9 mouse cellular contexts compared by ENCODE assay signal in genomic region chr5:37028486-37029311, GRCm38 (mm10). TPM values are rescaled to one million over a fixed set of nuclear protein-coding genes. Genes with fewer than 3 reads are reported as not detected.
DNase-seq lines count a peak whose midpoint lies in the region; ATAC-seq lines count a peak whose summit lies in the region.
"Had no signal": no experiment of that assay in that cellular context is flagged by ENCODE, and none has a peak within 500 bp of the region (broad histone marks: within the 10 kb centered on the region; RNA-seq: fewer than 3 reads in every experiment).

No protein-coding gene starts in this region.

- peaks cover 58% of the 10 kb centered on the region for H3K27me3 ChIP-seq in erythroblast, embryonic 14.5 days (ENCODE audit: control insufficient read depth)

- no peaks in the 10 kb centered on the region for H3K36me3 ChIP-seq in erythroblast, embryonic 14.5 days (ENCODE audit: control insufficient read depth)

- H3K4me3 ChIP-seq in erythroblast, embryonic 14.5 days (replicated peaks): peak overlapping the region; percentile 32

- intact Hi-C loops in left cerebral cortex, postnatal 14 days (cut with DNase I): loop anchor here (2.0 to 5.0 kb wide), 2 partner anchors 48 to 79 kb away; no protein-coding TSS in a partner anchor

- ATAC-seq in erythroblast, adult 5-6 weeks (replicated peaks; ENCODE audit: low FRiP score, poor library complexity, severe bottlenecking): no peak
- peak; percentile 74 for ATAC-seq in cerebellum, adult (ENCODE audit: insufficient number of reproducible peaks, low FRiP score, low TSS enrichment)
- ATAC-seq in erythroid progenitor cell, adult 5-6 weeks (replicated peaks; ENCODE audit: low FRiP score, poor library complexity, severe bottlenecking): no peak

- no peaks in the 10 kb centered on the region for H3K4me1 ChIP-seq in erythroblast, embryonic 14.5 days (ENCODE audit: control insufficient read depth)

- DNase-seq in B cell, adult 2 months: peak; percentile 35 to 54
- DNase-seq in frontal cortex, postnatal 10 days (ENCODE audit: low spot score in 2 of 2): peak; percentile 57
- DNase-seq in left cerebral cortex, postnatal 14 days (ENCODE audit: low spot score in 2 of 2): peak; percentile 46 to 57
- peak; percentile 60 for DNase-seq in naive thymus-derived CD4-positive, alpha-beta T cell, adult 2 months (ENCODE audit: low read depth)

- no peaks in the 10 kb centered on the region for H3K9me3 ChIP-seq in erythroblast, embryonic 14.5 days (ENCODE audit: control insufficient read depth, low read length)

RNA-seq across cellular contexts. Expression of gene Wfs1, which starts 39.7 kb away (rescaled TPM):
- 0.02 TPM in 1 of 2 replicates, not detected in the other for polyA plus RNA-seq in erythroblast, embryonic 14.5 days (2012)
- not detected in 2 replicates for total RNA-seq in erythroblast, adult 5-6 weeks (2015; ENCODE audit: low replicate concordance)
- 0.60 TPM in 1 of 2 replicates, not detected in the other for total RNA-seq in erythroblast, adult 5-6 weeks (2017; ENCODE audit: low replicate concordance)
- total RNA-seq in left cerebral cortex, postnatal 14 days (2021): 100 to 1,000 TPM in 1 of 2 experiments, 10 to 100 TPM in 1; 94.8 to 121 TPM
- 0.72 TPM in 1 of 2 replicates, not detected in the other for total RNA-seq in erythroid progenitor cell, adult 5-6 weeks (2015; ENCODE audit: low replicate concordance)
- total RNA-seq in erythroid progenitor cell, adult 5-6 weeks (2017; ENCODE audit: low replicate concordance): 0.13 and 3.5 TPM in 2 replicates

RNA-seq across cellular contexts. Expression of gene Gm1043, which starts 56.5 kb away (rescaled TPM):
- not detected in 2 replicates for polyA plus RNA-seq in erythroblast, embryonic 14.5 days (2012)
- total RNA-seq in erythroblast, adult 5-6 weeks (2015; ENCODE audit: low replicate concordance): not detected in 2 replicates
- total RNA-seq in erythroblast, adult 5-6 weeks (2017; ENCODE audit: low replicate concordance): not detected in 2 replicates
- 10 to 100 TPM; 26.0 to 28.3 TPM for total RNA-seq in left cerebral cortex, postnatal 14 days (2021)
- total RNA-seq in erythroid progenitor cell, adult 5-6 weeks (2015; ENCODE audit: low replicate concordance): 1.7 TPM in 1 of 2 replicates, not detected in the other
- total RNA-seq in erythroid progenitor cell, adult 5-6 weeks (2017; ENCODE audit: low replicate concordance): 0.08 and 0.77 TPM in 2 replicates
- polyA plus RNA-seq: C2C12 had no signal

Comparison
In these comparisons a context has a peak if more than half of its experiments do, and no peak if none do; other contexts are left out.
1. RNA of gene Wfs1, which starts 39.7 kb away (total RNA-seq): 94.8 to 121 TPM in left cerebral cortex, postnatal 14 days; 0.13 to 3.5 TPM in erythroid progenitor cell, adult 5-6 weeks and 0.60 TPM in erythroblast, adult 5-6 weeks; every median in the first group is over 10 times any median in the second.
2. RNA of gene Gm1043, which starts 56.5 kb away (total RNA-seq): 26.0 to 28.3 TPM in left cerebral cortex, postnatal 14 days; 0.08 to 1.7 TPM in erythroid progenitor cell, adult 5-6 weeks and not detected in erythroblast, adult 5-6 weeks; every median in the first group is over 10 times any median in the second.
3. Peak in every context shown above with its lines, with median percentiles within 50 percentile points of each other: DNase-seq.